Mouse (Mus musculus): ENCODE results near the gene Wasl. TPM values are rescaled to one million over a fixed set of nuclear protein-coding genes. Genes with fewer than 3 reads are reported as not detected.

Gene Wasl
- 60.6 and 65.5 TPM in 2 replicates for polyA plus RNA-seq (2016; fragmentation: Nextera tagmentation; extraction: Ambion mirVana)

DNA sequence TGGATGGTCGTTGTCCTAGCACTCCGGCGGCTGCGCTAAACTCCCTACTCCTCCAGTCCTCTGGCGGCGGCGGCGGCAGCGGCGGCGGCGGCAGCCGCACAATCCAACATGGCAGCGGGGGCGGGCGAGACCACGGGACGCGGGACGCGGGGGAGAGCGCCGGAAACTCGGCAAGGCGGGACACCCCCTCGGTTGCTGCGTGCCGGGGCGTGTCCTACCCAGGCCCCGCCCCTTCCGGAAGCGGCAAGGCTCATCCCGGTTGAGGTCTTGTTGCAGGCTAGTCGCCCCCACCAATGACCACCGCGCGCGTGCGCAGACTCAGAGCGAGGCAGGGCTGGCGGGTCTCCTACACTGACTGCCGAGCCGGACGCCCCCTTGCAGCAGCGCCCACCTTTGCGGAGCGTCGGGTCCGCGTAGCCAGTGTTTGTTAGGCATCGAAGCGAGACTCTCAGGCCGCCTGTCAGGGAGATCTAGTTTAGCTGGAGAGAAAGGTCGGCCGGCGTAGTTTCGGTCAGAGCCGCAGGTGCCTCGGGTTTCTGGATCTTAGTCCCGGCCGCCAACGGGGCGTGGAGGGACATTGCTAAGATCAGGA lies at the start of gene Wasl:
Wasl (minus strand) TSS at position 143 of the 592 bp plus-strand sequence.
- H3K4me3 ChIP-seq = peak within 1 kb of the TSS; percentile 98
- peak; percentile 100 for DNase-seq (ENCODE audit: low spot score)
- WGBS = under 1% methylated on average over 63 of the region's 63 CpGs
- H3K27ac ChIP-seq (replicated peaks) = peak within 1 kb of the TSS; percentile 95
- peaks cover 9% of the 10 kb centered on the region for H3K36me3 ChIP-seq (replicated peaks)
- H3K4me1 ChIP-seq = peaks cover 19% of the 10 kb centered on the region
- H3K27me3 ChIP-seq (replicated peaks; ENCODE audit: low read depth, poor library complexity, severe bottlenecking) = no peaks in the 10 kb centered on the region
- no peaks in the 10 kb centered on the region for H3K9me3 ChIP-seq

- no peaks in the 10 kb centered on the region for H3K36me3 ChIP-seq (replicated peaks)
- no peaks in the 10 kb centered on the region for H3K9me3 ChIP-seq
- DNase-seq (ENCODE audit: low spot score) = no peak
- H3K4me3 ChIP-seq = no peak overlapping the region
- H3K4me1 ChIP-seq = no peaks in the 10 kb centered on the region
- H3K27ac ChIP-seq (replicated peaks) = no peak overlapping the region
- WGBS = 84% methylated on average over 2 of the region's 2 CpGs
- no peaks in the 10 kb centered on the region for H3K27me3 ChIP-seq (replicated peaks; ENCODE audit: low read depth, poor library complexity, severe bottlenecking)
These were observed 42.7 kb upstream of the Wasl start for GRCm38 (mm10) chr6:24707499-24707898.

DNA sequence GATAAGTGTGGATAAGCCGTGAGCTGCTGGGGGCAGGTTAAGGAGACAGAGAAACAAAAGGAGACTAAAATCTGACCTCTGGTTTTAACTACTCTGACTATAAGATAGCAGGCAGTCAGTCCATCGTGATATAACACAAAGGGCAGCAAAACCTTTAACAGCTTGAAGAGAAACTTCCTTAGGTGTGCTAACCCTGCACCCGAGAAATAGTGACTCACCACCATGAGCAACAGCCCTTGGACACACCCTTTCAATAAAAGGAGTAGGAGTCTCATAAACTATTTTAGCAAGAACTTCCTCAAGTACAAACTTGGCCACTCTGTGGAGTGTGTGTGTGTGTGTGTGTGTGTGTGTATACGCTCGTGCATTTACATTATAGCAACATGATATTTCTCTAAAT lies 42.3 kb upstream of the Wasl start:
- Histone ChIP-seq H3K4me3 (no peak overlapping the region), H3K36me3 (replicated peaks) (no peaks in the 10 kb centered on the region), H3K27me3 (replicated peaks; ENCODE audit: low read depth, poor library complexity, severe bottlenecking) (no peaks in the 10 kb centered on the region), H3K9me3 (no peaks in the 10 kb centered on the region), H3K27ac (replicated peaks) (no peak overlapping the region), H3K4me1 (no peaks in the 10 kb centered on the region)
- WGBS = 92% methylated on average over 5 of the region's 5 CpGs
- DNase-seq (ENCODE audit: low spot score) = no peak

GRCm38 (mm10) chr6:24697216-24697615 lies 32.4 kb upstream of the Wasl start:
- no peak overlapping the region for H3K4me3 ChIP-seq
- 84% methylated on average over 5 of the region's 5 CpGs for WGBS

GRCm38 (mm10) chr6:24696117-24696516 lies 31.3 kb upstream of the Wasl start:
- DNase-seq (ENCODE audit: low spot score) = no peak
- no peaks in the 10 kb centered on the region for H3K4me1 ChIP-seq
- 85% methylated on average over 4 of the region's 4 CpGs for WGBS
- H3K9me3 ChIP-seq = no peaks in the 10 kb centered on the region
- H3K27me3 ChIP-seq (replicated peaks; ENCODE audit: low read depth, poor library complexity, severe bottlenecking) = no peaks in the 10 kb centered on the region
- no peaks in the 10 kb centered on the region for H3K36me3 ChIP-seq (replicated peaks)
- no peak overlapping the region for H3K27ac ChIP-seq (replicated peaks)
- no peak overlapping the region for H3K4me3 ChIP-seq

More at GRCm38 (mm10) chr6:24697216-24697615, 32.4 kb upstream of the Wasl start:
- no peaks in the 10 kb centered on the region for H3K4me1 ChIP-seq
- H3K9me3 ChIP-seq = no peaks in the 10 kb centered on the region
- H3K36me3 ChIP-seq (replicated peaks) = no peaks in the 10 kb centered on the region
- H3K27me3 ChIP-seq (replicated peaks; ENCODE audit: low read depth, poor library complexity, severe bottlenecking) = no peaks in the 10 kb centered on the region
- no peak overlapping the region for H3K27ac ChIP-seq (replicated peaks)
- no peak for DNase-seq (ENCODE audit: low spot score)

- H3K36me3 ChIP-seq (replicated peaks) = no peaks in the 10 kb centered on the region
- 86% methylated on average over 11 of the region's 11 CpGs for WGBS
- no peaks in the 10 kb centered on the region for H3K9me3 ChIP-seq
- no peak for DNase-seq (ENCODE audit: low spot score)
- no peaks in the 10 kb centered on the region for H3K4me1 ChIP-seq
- no peak overlapping the region for H3K4me3 ChIP-seq
- no peaks in the 10 kb centered on the region for H3K27me3 ChIP-seq (replicated peaks; ENCODE audit: low read depth, poor library complexity, severe bottlenecking)
- no peak overlapping the region for H3K27ac ChIP-seq (replicated peaks)
These were observed 29.9 kb upstream of the Wasl start for GRCm38 (mm10) chr6:24694455-24695410.

- H3K4me1 ChIP-seq = no peaks in the 10 kb centered on the region
- H3K9me3 ChIP-seq = no peaks in the 10 kb centered on the region
- 50% methylated on average over 1 of the region's 1 CpGs for WGBS
- H3K27ac ChIP-seq (replicated peaks) = no peak overlapping the region
- DNase-seq (ENCODE audit: low spot score) = no peak
- H3K27me3 ChIP-seq (replicated peaks; ENCODE audit: low read depth, poor library complexity, severe bottlenecking) = no peaks in the 10 kb centered on the region
- no peaks in the 10 kb centered on the region for H3K36me3 ChIP-seq (replicated peaks)
- H3K4me3 ChIP-seq = no peak overlapping the region
These were observed 23.1 kb upstream of the Wasl start for GRCm38 (mm10) chr6:24687871-24688270.

DNA sequence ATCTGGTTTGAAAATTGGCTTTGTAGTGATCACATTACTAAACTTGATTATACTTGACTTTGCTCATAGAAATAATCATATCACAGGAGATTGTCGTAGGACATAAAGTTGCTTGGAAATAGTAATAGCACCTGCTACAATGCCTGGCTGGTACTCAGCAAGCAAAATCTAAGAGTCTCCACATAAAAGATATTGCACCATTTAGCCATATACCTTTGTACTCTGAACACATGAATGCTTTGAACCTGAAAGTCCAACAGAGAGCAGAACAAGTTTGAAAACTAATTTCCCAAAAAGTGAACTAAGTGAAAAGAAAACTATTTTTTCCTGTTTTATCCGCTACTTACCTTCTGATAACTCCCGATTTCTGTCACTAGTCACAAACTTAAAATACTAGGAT lies 18.3 kb upstream of the Wasl start:
- Histone ChIP-seq H3K4me3 (no peak overlapping the region), H3K9me3 (no peaks in the 10 kb centered on the region), H3K27ac (replicated peaks) (no peak overlapping the region), H3K4me1 (no peaks in the 10 kb centered on the region), H3K36me3 (replicated peaks) (no peaks in the 10 kb centered on the region), H3K27me3 (replicated peaks; ENCODE audit: low read depth, poor library complexity, severe bottlenecking) (no peaks in the 10 kb centered on the region)
- no peak for DNase-seq (ENCODE audit: low spot score)
- 94% methylated on average over 3 of the region's 3 CpGs for WGBS

DNA sequence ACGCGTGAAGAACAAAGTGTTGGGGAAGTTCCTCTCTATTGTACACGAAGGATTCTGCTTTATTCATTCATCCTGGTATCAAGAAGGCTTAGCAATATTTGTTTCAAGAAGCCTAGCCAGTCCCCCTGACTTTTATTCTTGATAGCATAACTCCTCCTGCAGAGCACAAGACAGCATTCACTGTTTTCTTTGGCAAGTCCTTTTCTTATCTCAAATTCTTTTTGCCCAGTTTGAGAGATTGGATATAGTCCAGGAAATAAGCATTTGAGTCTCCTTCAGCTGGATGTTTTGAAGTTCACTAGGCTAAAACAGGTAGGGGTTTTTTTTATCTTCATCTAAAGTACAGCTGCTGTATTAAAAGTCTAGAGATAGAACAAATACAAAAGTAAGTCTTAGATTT lies 3.0 kb upstream of the Wasl start:
- Histone ChIP-seq H3K27me3 (replicated peaks; ENCODE audit: low read depth, poor library complexity, severe bottlenecking) (no peaks in the 10 kb centered on the region), H3K36me3 (replicated peaks) (no peaks in the 10 kb centered on the region), H3K27ac (replicated peaks) (no peak overlapping the region), H3K4me1 (peaks cover 8% of the 10 kb centered on the region), H3K4me3 (no peak overlapping the region), H3K9me3 (no peaks in the 10 kb centered on the region)
- WGBS = 80% methylated on average over 3 of the region's 3 CpGs
- no peak for DNase-seq (ENCODE audit: low spot score)

DNA sequence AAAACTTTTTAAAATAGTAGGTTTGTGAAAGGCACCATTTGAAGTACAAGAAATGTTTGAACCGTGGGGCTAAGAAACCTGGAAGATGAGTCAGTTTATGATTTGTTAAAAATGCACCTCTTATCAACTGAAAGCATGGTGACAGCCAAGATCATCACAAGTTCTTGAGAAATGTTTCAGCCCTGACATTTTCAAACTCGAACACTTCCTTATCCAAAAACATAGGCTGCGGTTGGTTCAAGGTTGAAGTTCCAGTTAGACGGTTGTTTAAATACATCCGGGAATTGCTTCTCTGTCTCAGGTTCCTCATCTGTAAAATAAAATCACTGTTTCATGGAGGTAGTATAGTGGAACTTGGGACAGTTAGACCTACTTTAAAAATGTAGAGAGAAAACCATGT lies 1.4 kb upstream of the Wasl start:
- H3K27ac ChIP-seq (replicated peaks) = no peak overlapping the region
- no peaks in the 10 kb centered on the region for H3K27me3 ChIP-seq (replicated peaks; ENCODE audit: low read depth, poor library complexity, severe bottlenecking)
- no peak overlapping the region for H3K4me3 ChIP-seq
- DNase-seq (ENCODE audit: low spot score) = no peak
- no peaks in the 10 kb centered on the region for H3K36me3 ChIP-seq (replicated peaks)
- WGBS = 89% methylated on average over 5 of the region's 5 CpGs
- peaks cover 19% of the 10 kb centered on the region for H3K4me1 ChIP-seq
- H3K9me3 ChIP-seq = no peaks in the 10 kb centered on the region

DNA sequence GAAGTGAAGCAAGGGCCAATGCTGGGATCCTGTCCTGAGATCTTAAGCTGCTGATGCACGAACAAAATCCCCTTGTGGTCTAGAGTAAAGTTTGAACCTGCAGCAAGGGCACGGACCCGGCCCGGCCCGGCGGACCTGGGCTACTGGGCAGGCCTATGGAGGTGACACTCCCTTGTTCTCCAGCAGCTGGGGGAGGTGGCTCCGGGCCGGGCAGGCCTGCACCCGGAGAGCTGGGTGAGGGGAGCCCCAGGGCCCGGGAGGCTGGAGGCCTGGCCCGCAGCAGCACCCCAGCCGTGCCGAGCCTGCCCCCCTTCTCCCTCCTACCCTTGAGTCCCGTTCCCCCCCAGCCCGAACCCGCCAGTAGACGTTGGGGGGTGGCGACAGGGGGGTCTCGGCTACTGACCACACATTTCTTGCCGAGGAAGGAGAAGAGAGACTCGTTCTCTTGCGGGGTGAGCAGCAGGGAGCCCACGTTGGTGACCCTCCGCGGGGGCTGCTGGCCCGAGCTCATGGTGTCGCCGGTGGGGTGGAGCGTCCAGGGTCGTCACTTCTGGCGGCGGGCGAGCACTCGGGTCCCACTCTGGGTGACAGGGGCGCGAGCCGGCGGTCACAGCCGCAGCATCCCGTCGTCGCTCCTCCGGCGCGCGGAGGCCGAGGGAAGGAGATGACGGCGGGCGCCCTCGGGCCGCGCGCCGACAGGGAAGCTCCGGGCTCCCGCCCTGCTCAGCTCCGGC lies 509 bp downstream of the Wasl start:
- peak; percentile 71 for DNase-seq (ENCODE audit: low spot score)
- H3K4me3 ChIP-seq = peak overlapping the region; percentile 98
- peaks cover 11% of the 10 kb centered on the region for H3K36me3 ChIP-seq (replicated peaks)
- H3K27ac ChIP-seq (replicated peaks) = peak overlapping the region; percentile 95
- no peaks in the 10 kb centered on the region for H3K9me3 ChIP-seq
- H3K4me1 ChIP-seq = peaks cover 19% of the 10 kb centered on the region
- under 1% methylated on average over 58 of the region's 58 CpGs for WGBS
- no peaks in the 10 kb centered on the region for H3K27me3 ChIP-seq (replicated peaks; ENCODE audit: low read depth, poor library complexity, severe bottlenecking)

Measured in embryonic facial prominence, embryonic 10.5 days (tissue).